Mouse (Mus musculus) heart, adult 2 months (tissue): ENCODE data around the gene Tceal5. TPM values are rescaled to one million over a fixed set of nuclear protein-coding genes. Genes with fewer than 3 reads are reported as not detected.

ENCODE experiments used
- DNase-seq, 2 experiments: peaks; one replicate each; pipeline ENCODE4 v3.0.0; 2021
- H3K27ac ChIP-seq: fragments of 200-600 bp; 2 replicates; pipeline ENCODE4 v1.8.1; 2022
- H3K27me3 ChIP-seq: fragments of 200-500 bp; 2 replicates; pipeline ENCODE4 v1.6.1; 2012; ENCODE audit warnings: mild to moderate bottlenecking, low read length, inconsistent platforms, mixed read lengths; ENCODE audit not compliant: control insufficient read depth, insufficient read depth
- H3K36me3 ChIP-seq: fragments of 200-500 bp; 2 replicates; pipeline ENCODE4 v1.6.1; 2012; ENCODE audit warnings: low read length, inconsistent platforms; ENCODE audit not compliant: control insufficient read depth, insufficient read depth
- H3K4me1 ChIP-seq: fragments of 200-500 bp; 2 replicates; pipeline ENCODE4 v1.6.1; 2011; ENCODE audit warnings: low read length; ENCODE audit not compliant: control insufficient read depth, insufficient read depth
- H3K4me3 ChIP-seq: fragments of 200-600 bp; 2 replicates; pipeline ENCODE4 v1.8.1; 2022
- H3K79me2 ChIP-seq: fragments of 200-500 bp; replicated peaks from 2 replicates; pipeline ENCODE4 v1.6.1; 2012; ENCODE audit warnings: mild to moderate bottlenecking, inconsistent platforms, low read length, moderate library complexity, mixed read lengths; ENCODE audit not compliant: control insufficient read depth, insufficient read depth
- H3K9ac ChIP-seq: fragments of 200-500 bp; 2 replicates; pipeline ENCODE4 v1.6.1; 2012; ENCODE audit warnings: low read depth, mild to moderate bottlenecking, control low read depth, inconsistent platforms, low read length, mixed read lengths
- CTCF ChIP-seq: fragments of 200-600 bp; IDR thresholded peaks from 2 replicates; pipeline ENCODE4 v1.8.1; 2022; ENCODE audit warnings: antibody characterized with exemption, mild to moderate bottlenecking, moderate library complexity
- EP300 ChIP-seq: fragments of 200-500 bp; IDR thresholded peaks from 2 replicates; pipeline ENCODE4 v1.6.1; 2011; ENCODE audit warnings: low read depth, low read length, control low read depth; ENCODE audit not compliant: insufficient read depth
- POLR2A ChIP-seq: fragments of 200-500 bp; IDR thresholded peaks from 2 replicates; pipeline ENCODE4 v1.6.1; 2011; ENCODE audit warnings: mild to moderate bottlenecking, low read depth, low read length, control low read depth; ENCODE audit not compliant: insufficient read depth
- WGBS: fragments of 180-500 bp; shearing (Covaris S2); methylation state at CpG from one replicate; pipeline ENCODE4 v1.1.7; 2018; 5-methylcytosine and 5-hydroxymethylcytosine counted together
- intact Hi-C: fragments of 180-260 bp; cut with DNase I; formaldehyde crosslinking; loops from one replicate; pipeline ENCODE4 v1.15.1; 2025
- microRNA-seq, 2 experiments: library from miRNA; unstranded; fragments of <30 nt; microRNA quantifications; one replicate each; pipeline ENCODE4 v1.2.0; 2021
- polyA plus RNA-seq: library from polyadenylated mRNA; depleted of rRNA; stranded (reverse); fragments of >200 nt; gene quantifications from 2 replicates; pipeline ENCODE4 v1.2.3, GENCODE M21; 2012; rRNA removed
- total RNA-seq, 2 experiments: library from RNA; stranded (reverse); gene quantifications; 2 replicates each; pipeline ENCODE4 v1.2.3; 2021

Gene Tceal5
- total and polyA plus RNA-seq, 3 experiments = 0.14 to 0.68 (median 0.26) TPM

DNA sequence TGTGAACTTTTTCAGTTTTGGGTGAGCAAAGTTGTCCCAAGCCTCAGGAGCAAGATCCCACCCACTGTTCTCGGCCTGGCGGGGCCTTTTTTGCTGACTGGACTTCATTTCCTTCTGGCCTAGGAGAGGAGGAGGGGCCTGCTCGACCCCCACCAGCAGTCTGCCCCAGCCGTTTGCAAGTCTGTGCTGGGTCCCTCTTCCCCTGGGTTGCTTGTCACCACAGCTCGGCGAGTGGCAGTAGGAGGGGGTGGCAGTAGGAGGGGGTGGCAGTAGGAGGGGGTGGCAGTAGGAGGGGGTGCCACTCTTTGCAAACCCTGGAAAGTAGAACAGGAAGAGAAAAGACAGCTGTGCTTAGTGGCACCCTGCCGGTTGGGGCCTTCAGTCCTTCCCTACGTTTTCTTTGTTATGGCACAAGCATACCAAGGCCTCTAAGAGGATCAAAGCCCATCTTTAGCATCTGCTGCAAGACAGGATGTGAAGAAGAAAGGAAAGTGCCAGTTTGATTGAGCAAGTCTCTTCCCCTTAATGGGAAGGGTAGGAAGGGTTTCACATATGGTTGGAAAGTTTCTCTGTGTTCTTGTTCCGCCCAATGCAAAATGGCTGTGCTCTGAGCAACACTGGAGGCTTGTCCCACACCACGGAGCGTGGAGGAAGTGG lies 22.7 kb downstream of the Tceal5 start:
- no peak overlapping the region for H3K4me3 ChIP-seq
- no peaks in the 10 kb centered on the region for H3K27me3 ChIP-seq
- H3K36me3 ChIP-seq = no peaks in the 10 kb centered on the region
- intact Hi-C loops = no loop called here
- H3K79me2 ChIP-seq = no peaks in the 10 kb centered on the region
- 37% methylated on average over 11 of the region's 11 CpGs for WGBS
- no peak overlapping the region for H3K27ac ChIP-seq
- no peak for DNase-seq
- no peak overlapping the region for H3K9ac ChIP-seq
- TF ChIP-seq EP300 (no peak), POLR2A (no peak), CTCF (no peak)
- H3K4me1 ChIP-seq = no peaks in the 10 kb centered on the region

DNA sequence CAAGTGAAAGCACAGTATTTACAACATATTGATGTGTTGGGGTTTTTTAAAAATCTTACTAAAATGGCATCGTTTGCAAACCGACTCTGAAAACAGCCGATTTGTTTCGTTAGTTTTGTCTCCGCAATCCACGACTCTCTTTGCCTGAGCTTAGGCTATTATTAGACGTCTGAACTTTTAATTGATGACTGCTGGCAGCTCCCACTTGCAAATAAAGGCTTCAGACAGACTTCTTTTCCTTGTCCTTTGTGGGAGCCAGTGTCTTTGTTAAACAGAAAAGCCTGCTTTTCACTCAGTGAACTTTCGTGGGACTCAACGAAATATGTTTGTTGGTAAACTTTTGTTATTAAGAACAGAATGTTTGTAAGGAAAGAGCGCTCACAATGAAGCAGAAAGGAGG lies 30.9 kb downstream of the Tceal5 start:
- WGBS = 24% methylated on average over 10 of the region's 10 CpGs

DNA sequence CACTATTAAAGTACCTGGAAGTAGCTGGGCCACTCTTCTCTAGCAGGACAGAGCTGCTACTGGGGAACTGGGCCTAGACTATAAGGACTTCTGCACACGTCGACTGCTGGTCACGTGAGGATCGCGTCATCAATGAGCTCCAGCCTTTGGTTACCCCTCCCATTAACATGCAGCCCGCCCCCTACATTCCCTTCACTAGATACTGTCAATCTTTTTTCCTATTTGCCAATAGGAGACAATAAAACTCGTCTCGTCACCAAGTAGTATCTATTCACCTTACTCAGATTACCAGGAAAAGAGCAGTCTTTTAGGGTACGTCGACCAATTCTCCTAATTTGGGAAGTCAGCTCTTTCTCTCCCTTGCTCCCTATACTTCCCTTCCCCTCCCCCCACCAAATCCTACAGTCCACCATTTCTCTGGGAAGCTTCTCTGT lies 31.5 kb downstream of the Tceal5 start, which contains the start of gene Tceal8:
TSS of gene Tceal8 (minus strand) at position 225 of the 434 bp plus-strand sequence.
- Histone ChIP-seq H3K4me3 (peak within 1 kb of the TSS; percentile 61), H3K4me1 (no peaks in the 10 kb centered on the region), H3K36me3 (no peaks in the 10 kb centered on the region), H3K79me2 (no peaks in the 10 kb centered on the region), H3K9ac (peak within 1 kb of the TSS; percentile 83), H3K27me3 (no peaks in the 10 kb centered on the region), H3K27ac (peak within 1 kb of the TSS; percentile 80)
- intact Hi-C loops = loop anchor here (5.0 kb wide), 1 partner anchor 875 kb away; the partner anchor contains the start of gene Fam199x
- peak; percentile 74 to 84 for DNase-seq
- TF ChIP-seq EP300 = no peak
- no peak for TF ChIP-seq CTCF
- peak; percentile 92 for TF ChIP-seq POLR2A
- WGBS = 24% methylated on average over 10 of the region's 10 CpGs

More for the DNA sequence above, 30.9 kb downstream of the Tceal5 start:
- no peaks in the 10 kb centered on the region for H3K27me3 ChIP-seq
- intact Hi-C loops = loop anchor here (5.0 kb wide), 1 partner anchor 875 kb away; the partner anchor contains the start of gene Fam199x
- DNase-seq = no peak
- peak overlapping the region; percentile 61 for H3K4me3 ChIP-seq
- H3K27ac ChIP-seq = peak overlapping the region; percentile 80
- TF ChIP-seq EP300 (no peak), CTCF (no peak), POLR2A (no peak)
- no peak overlapping the region; the same call in 1 of the 2 replicates for H3K9ac ChIP-seq
- no peaks in the 10 kb centered on the region for H3K36me3 ChIP-seq
- H3K4me1 ChIP-seq = no peaks in the 10 kb centered on the region
- no peaks in the 10 kb centered on the region for H3K79me2 ChIP-seq

DNA sequence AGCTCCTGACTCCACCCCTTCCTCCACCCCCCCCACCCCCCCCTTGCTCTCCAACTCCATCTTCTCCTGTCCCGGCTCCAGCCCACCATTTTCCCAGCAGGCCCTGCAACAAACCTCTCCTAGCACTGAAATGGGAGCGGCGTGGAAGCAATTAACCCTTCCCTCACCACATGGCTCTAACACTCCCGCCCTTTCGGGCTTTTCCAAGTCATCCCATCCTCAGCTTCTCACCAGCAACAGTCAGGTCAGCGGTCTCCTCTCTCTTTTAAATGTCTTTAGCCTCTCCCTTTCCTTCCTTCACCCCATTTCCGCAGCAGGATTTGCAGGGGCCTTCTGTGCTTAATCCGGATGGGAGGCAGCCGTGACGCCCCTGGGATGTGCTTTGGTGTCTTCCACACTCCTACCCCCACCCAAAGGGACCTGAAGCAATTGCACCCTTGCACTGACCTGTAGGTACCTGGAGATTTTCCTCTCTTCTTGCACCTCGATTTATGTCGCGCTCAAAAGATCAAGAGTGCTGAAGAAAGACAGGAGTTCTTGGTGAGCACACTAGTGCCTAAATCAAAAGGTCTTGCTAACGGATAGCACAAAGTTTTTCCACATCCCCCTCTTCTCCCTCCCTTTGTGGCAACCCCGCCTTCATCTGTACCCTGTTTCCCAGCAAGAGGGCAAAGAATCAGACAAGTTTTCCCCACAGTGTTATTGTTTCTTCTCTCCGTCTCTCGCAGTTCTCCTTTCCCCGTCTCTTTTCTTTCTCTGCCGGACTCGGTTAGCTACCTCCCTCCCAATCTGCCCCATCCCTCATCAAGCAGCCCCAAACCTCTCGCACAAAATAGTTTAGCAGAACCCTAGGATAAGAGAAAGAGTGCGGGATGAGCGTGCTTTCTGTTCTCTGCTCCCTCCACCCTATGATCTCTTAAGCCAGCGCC lies 32.2 kb downstream of the Tceal5 start:
- DNase-seq = peak; percentile 55 to 60
- H3K27me3 ChIP-seq = no peaks in the 10 kb centered on the region
- no peaks in the 10 kb centered on the region for H3K79me2 ChIP-seq
- 19% methylated on average over 24 of the region's 24 CpGs for WGBS
- peak overlapping the region; percentile 80 for H3K27ac ChIP-seq
- no peaks in the 10 kb centered on the region for H3K36me3 ChIP-seq
- TF ChIP-seq CTCF = no peak
- TF ChIP-seq POLR2A = no peak
- no peak for TF ChIP-seq EP300
- peak overlapping the region; percentile 83 for H3K9ac ChIP-seq
- peak overlapping the region; percentile 61 for H3K4me3 ChIP-seq
- no peaks in the 10 kb centered on the region for H3K4me1 ChIP-seq
- intact Hi-C loops = loop anchor here (5.0 kb wide), 1 partner anchor 876 kb away; the partner anchor contains the start of gene Fam199x

DNA sequence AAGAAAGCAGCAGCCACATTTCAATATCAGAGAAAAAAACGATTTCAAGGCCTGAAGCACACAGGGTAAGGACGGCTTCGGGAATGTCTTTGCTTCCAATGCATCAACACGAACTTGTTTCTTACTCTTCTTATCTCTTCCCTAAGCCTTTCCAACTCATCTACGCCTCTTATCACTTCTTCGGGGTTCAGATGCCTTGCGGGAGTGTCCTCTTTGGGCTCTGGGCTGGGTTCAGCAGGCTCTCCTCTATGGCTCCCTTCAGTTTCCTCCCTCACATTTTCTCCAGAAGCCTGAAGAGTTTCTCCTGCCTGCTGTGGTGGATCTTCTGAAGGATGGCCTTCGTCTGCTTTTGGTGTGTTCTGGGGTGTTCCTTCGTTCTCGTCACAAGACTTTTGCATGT lies 33.1 kb downstream of the Tceal5 start:
- intact Hi-C loops = loop anchor here (5.0 kb wide), 1 partner anchor 877 kb away; the partner anchor contains the start of gene Fam199x
- Histone ChIP-seq H3K27me3 (no peaks in the 10 kb centered on the region), H3K4me3 (no peak overlapping the region), H3K27ac (no peak overlapping the region), H3K36me3 (no peaks in the 10 kb centered on the region), H3K4me1 (no peaks in the 10 kb centered on the region), H3K9ac (no peak overlapping the region), H3K79me2 (no peaks in the 10 kb centered on the region)
- no peak for DNase-seq
- 48% methylated on average over 10 of the region's 10 CpGs for WGBS
- no peak for TF ChIP-seq CTCF
- TF ChIP-seq POLR2A = no peak
- no peak for TF ChIP-seq EP300

Small RNAs within 50 kb of the gene (microRNA-seq; reads per million reads assigned to microRNA genes)
- gene Mir6383 = 0 reads per million in 2 experiments

Other genes with a start within 250 kb of the Tceal5 start
- 1 to 10 TPM; 1.4 to 1.6 TPM for gene Arxes2, start 210.1 kb downstream of the Tceal5 start, total RNA-seq
- 3.1 and 3.2 TPM in 2 replicates for gene Arxes2, start 210.1 kb downstream of the Tceal5 start, polyA plus RNA-seq
- gene Arxes1, start 170.5 kb downstream of the Tceal5 start, total RNA-seq = under 1 TPM in 1 of 2 experiments, not detected in 1; 0.16 TPM
- 0.44 and 0.53 TPM in 2 replicates for gene Arxes1, start 170.5 kb downstream of the Tceal5 start, polyA plus RNA-seq
- gene Bex2, start 135.6 kb downstream of the Tceal5 start, total RNA-seq = under 1 TPM in 1 of 2 experiments, not detected in 1; 0.27 TPM
- 0.47 TPM in 1 of 2 replicates, not detected in the other for gene Bex2, start 135.6 kb downstream of the Tceal5 start, polyA plus RNA-seq
- not detected for gene Nxf3, start 118.6 kb downstream of the Tceal5 start, total RNA-seq
- 0.04 and 0.47 TPM in 2 replicates for gene Nxf3, start 118.6 kb downstream of the Tceal5 start, polyA plus RNA-seq
- 1 to 10 TPM in 1 of 2 experiments, under 1 TPM in 1; 0.44 to 1.3 TPM for gene Bex4, start 64.9 kb downstream of the Tceal5 start, total RNA-seq
- gene Bex4, start 64.9 kb downstream of the Tceal5 start, polyA plus RNA-seq = 0.44 and 0.66 TPM in 2 replicates
- gene Tceal8, start 31.5 kb downstream of the Tceal5 start, total RNA-seq = 10 to 100 TPM; 14.4 to 15.4 TPM
- 7.8 and 15.1 TPM in 2 replicates for gene Tceal8, start 31.5 kb downstream of the Tceal5 start, polyA plus RNA-seq
- gene Tceal7, start 10.9 kb upstream of the Tceal5 start, total RNA-seq = under 1 TPM; 0.34 to 0.86 TPM
- gene Tceal7, start 10.9 kb upstream of the Tceal5 start, polyA plus RNA-seq = 0.18 TPM in 1 of 2 replicates, not detected in the other
- 1 to 10 TPM; 1.8 to 3.7 TPM for gene Bex1, start 11.6 kb upstream of the Tceal5 start, total RNA-seq
- 2.0 and 2.4 TPM in 2 replicates for gene Bex1, start 11.6 kb upstream of the Tceal5 start, polyA plus RNA-seq
- gene Tceal9, start 41.2 kb upstream of the Tceal5 start, total RNA-seq = 10 to 100 TPM; 22.6 to 25.6 TPM
- gene Tceal9, start 41.2 kb upstream of the Tceal5 start, polyA plus RNA-seq = 6.3 and 17.8 TPM in 2 replicates
- gene Bex3, start 66.4 kb upstream of the Tceal5 start, total RNA-seq = 1 to 10 TPM; 8.7 to 9.1 TPM
- 8.6 and 13.8 TPM in 2 replicates for gene Bex3, start 66.4 kb upstream of the Tceal5 start, polyA plus RNA-seq